Mouse (Mus musculus): ENCODE data around the gene Gas1.

DNA sequence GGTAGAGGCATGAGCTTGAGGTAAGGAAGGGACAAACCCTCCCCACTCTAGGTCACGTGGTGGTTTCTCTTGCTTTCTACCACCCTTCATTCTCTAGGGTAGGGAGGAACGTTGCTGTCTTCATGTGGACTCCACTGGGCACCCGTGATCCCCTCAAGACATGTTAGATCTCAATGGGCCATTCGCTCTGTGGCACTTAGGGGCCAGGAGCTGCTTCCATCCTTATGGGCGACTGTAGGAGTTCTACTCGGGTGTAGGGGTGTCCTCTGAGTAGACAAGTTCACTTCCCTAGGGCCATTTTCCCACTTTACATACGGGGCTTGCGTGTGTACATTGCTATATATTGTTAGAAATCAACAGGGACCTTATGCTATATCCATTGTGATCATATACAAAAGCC lies 5.4 kb downstream of the Gas1 start:
- no peak for TF ChIP-seq CTCF (IDR thresholded peaks at IDR 0.05; ENCODE audit: low read depth, low read length)
- no peak for TF ChIP-seq POLR2A (IDR thresholded peaks at IDR 0.05; ENCODE audit: extremely low read depth, insufficient read depth, low read length)

Measured in liver, adult 2 months (tissue).